Mouse (Mus musculus) frontal cortex, postnatal 14 days (tissue): ENCODE data around the gene Tpcn2.

Source experiments
- DNase-seq, 2 experiments: peaks; one replicate each; pipeline ENCODE4 v3.0.0; 2022; ENCODE audit warnings: low spot score in 2 of 2

Tpcn2 gene

DNA sequence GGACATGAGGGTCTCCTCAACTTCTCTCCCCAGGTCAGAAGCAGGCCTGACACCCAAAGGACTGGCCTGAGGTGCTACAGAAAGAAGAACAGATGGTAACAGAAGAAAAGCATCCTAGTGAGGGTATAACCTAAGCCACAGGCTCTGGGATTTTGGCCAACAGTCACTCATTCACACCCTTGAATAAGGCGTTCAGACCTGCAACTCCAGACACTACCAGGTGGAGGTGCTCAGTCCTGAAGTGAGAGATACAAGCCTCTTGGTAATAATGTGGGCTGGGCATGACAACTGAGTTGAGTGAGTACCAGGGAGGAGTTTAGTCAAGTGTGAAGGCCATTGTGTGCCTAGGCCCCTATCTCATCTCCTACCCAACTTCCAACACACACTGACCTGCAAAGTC lies 129.7 kb downstream of the Tpcn2 start:
- DNase-seq: no peak

DNA sequence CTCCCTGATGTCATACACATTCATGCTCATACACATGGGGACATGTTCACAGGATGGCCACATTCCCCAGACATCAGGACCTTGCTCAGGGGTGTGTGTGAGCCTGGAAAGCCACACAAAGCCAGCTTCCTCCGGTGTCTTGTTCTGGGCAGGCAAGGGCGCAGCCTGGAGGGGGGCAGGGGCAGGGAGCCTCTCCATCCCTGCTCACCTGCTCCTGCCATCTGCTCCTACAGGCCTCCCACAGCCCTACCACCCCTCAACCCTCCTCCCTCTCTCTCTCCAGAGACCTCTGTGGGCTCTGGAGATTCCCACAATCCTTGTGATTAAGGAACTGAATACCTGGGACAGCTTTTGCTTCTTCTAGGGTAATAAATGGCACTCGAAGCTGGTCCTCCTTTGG lies 132.0 kb downstream of the Tpcn2 start:
- DNase-seq: no peak

GRCm38 (mm10) chr7:145148902-145149301 lies 134.9 kb downstream of the Tpcn2 start:
- no peak for DNase-seq

DNA sequence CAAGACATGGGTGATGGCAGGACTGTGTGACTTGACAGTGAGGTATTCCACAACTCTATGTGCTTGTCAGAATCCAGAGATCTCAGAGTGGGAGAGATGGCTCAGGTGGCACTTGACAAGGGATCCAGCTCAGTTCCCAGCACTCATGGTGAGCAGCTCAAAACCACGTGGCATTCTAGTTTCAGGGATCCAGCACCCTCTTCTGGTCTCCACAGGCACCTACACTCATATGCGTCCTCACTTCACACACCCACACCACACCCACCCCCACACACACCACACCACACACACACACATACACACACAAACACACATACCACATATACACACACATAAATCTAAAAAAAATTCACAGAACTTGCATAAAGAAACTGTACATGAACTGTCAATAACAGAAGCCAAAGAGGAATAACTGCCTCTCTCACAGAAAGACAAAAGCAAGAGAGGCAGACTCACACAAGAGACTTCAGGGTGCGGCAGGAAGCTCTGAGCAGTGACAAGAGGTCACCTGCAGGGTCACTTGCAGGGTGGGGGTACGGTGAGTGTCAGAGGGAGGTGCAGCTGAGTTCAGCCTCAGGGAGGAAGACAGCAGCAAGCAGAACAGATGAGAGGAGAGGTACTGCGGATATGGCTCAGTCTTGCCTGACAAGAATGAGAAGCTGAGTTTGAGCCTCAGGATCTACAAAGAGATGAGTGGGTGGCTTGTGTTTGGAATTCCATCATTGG lies 135.7 kb downstream of the Tpcn2 start:
- no peak for DNase-seq

GRCm38 (mm10) chr7:145146252-145146930 lies 137.4 kb downstream of the Tpcn2 start:
- no peak for DNase-seq

DNA sequence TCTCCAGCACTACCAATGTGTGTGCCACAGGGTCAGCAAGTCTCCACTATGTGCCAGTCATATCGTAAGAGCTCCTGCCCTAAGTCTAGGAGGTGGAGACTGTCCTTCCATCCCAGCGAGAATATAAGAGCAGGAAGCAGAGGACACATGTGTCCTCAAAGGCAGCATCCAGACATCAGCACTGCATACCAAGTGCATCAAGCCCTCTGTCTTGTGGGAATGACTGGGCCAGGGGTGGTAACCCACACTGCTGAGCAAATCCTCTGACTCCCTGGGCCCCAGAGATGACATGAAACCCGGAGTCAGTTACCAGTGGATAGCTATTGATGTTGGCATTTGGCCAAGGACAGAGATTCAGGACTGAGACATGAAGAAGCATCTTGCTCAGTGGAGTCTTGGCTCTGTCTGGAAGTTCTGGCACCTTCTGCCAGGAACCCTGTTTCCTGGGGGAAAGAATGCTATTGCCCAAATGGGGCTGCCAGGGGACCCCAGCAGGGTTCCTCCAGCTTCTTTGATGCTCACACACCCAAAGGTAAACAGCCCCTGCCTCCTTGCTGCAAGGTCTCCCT lies 140.2 kb downstream of the Tpcn2 start:
- no peak for DNase-seq

GRCm38 (mm10) chr7:145140656-145141055 lies 143.2 kb downstream of the Tpcn2 start:
- DNase-seq: no peak

DNA sequence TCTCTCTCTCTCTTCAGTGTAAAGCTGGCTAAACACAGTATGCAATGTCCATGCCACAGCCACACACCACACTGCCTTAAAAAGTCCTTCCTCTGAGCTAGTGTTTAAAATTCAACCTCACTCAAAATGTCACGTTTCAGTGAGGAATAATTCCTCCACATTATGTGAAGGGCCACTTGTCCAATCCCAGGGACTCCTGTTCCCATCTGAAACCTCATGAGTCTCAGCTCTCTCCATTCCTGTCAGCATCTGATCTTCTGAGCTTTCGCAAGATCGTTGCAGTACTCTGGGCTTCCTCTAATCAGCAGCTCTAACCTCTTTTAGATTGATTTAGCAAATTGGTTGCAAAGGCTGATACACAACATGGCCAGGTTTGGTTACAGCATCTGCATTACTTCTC lies 144.2 kb downstream of the Tpcn2 start:
- DNase-seq: no peak

DNA sequence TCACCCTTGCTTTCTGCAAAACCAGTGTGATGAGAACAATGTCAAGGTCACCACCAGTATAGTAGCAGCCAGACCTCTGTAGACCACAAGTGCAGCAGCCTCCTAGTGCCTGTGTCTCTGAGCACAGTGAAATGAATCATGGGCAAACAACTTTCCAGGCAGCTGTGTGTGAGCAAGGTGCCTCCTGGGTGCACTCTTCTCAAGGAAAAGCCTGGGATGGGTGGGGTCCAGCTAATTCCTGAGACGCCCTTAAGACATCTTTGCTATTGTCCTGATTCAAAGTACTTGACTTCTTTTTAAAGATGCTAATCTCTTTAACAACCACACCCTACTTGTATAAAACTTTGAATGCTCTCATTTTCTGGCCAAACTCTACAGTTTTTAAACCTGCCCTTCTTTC lies 144.7 kb downstream of the Tpcn2 start:
- DNase-seq: no peak

GRCm38 (mm10) chr7:145137871-145138270 lies 145.9 kb downstream of the Tpcn2 start:
- no peak for DNase-seq

DNA sequence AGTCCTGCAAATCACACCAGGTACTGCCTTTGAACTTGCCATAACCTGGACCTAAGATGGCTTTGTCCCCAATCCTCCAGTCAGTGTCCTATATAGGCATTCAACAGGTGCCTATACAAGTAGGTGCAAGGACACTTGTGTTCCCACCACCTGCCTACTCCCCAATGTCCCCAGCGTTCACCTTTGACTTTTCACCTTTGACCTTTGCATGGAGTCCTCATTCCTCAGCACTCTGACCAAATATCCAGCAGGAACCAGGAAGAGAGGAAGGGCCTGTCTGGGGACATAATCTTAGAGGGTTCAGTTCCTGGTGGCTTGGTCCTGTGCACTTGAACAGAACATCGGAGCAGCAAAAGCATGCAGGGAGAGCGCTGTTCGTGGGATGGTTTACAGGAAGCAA lies 147.0 kb downstream of the Tpcn2 start:
- DNase-seq: no peak
